Mouse (Mus musculus) liver, postnatal 0 days (tissue): ENCODE results near the gene Acy3. TPM values are rescaled to one million over a fixed set of nuclear protein-coding genes. Genes with fewer than 3 reads are reported as not detected.

Experiments
- ATAC-seq: fragments of 200-750 bp; cut with Nextera tagmentation; 2 replicates; pipeline ENCODE4 v1.8.0; 2017; ENCODE audit warnings: mild to moderate bottlenecking, moderate library complexity
- DNase-seq: peaks from one replicate; pipeline ENCODE4 v3.0.0-alpha.2; 2016
- H3K27ac ChIP-seq: fragments of 300-500 bp; sonication (generic); 2 replicates; pipeline ENCODE4 v1.5.1; 2014; ENCODE audit warnings: antibody characterized with exemption, moderate library complexity, mild to moderate bottlenecking, low read depth
- H3K27me3 ChIP-seq: fragments of 300-500 bp; sonication (generic); 2 replicates; pipeline ENCODE4 v1.6.1; 2014; ENCODE audit warnings: low read length, control low read depth, mixed read lengths; ENCODE audit not compliant: insufficient read depth
- H3K36me3 ChIP-seq: fragments of 300-500 bp; sonication (generic); replicated peaks from 2 replicates; pipeline ENCODE4 v1.6.1; 2014; ENCODE audit warnings: mild to moderate bottlenecking, control low read depth, low read length, moderate library complexity, mixed read lengths; ENCODE audit not compliant: insufficient read depth
- H3K4me1 ChIP-seq: fragments of 300-500 bp; sonication (generic); 2 replicates; pipeline ENCODE4 v1.6.1; 2014; ENCODE audit warnings: antibody characterized with exemption, mild to moderate bottlenecking, control low read depth; ENCODE audit not compliant: insufficient read depth
- H3K4me2 ChIP-seq: fragments of 300-500 bp; sonication (generic); 2 replicates; pipeline ENCODE4 v1.6.1; 2014; ENCODE audit warnings: low read depth, mild to moderate bottlenecking, low read length, moderate library complexity, mixed read lengths
- H3K4me3 ChIP-seq: fragments of 300-500 bp; sonication (generic); 2 replicates; pipeline ENCODE4 v1.5.1; 2014; ENCODE audit warnings: low read depth, low read length
- H3K9ac ChIP-seq: fragments of 300-500 bp; sonication (generic); replicated peaks from 2 replicates; pipeline ENCODE4 v1.6.1; 2014; ENCODE audit warnings: mild to moderate bottlenecking, moderate library complexity
- H3K9me3 ChIP-seq: fragments of 300-500 bp; sonication (generic); 2 replicates; pipeline ENCODE4 v1.6.1; 2016; ENCODE audit warnings: mild to moderate bottlenecking, control low read depth, low read length, mixed read lengths
- CTCF ChIP-seq: sonication (generic); IDR thresholded peaks from 2 replicates; pipeline ENCODE4 v1.5.1; 2016; ENCODE audit warnings: antibody characterized with exemption, low read depth
- EP300 ChIP-seq: IDR thresholded peaks from 2 replicates; pipeline ENCODE4 v1.6.1; 2016; ENCODE audit warnings: antibody characterized with exemption, low read depth, mild to moderate bottlenecking
- WGBS: fragments of 180-500 bp; shearing (Covaris S2); extraction: QIAGEN DNeasy Blood & Tissue Kit; methylation state at CpG from one replicate; pipeline ENCODE4 v1.1.7; 2014; ENCODE audit not compliant: insufficient replicate concordance; 5-methylcytosine and 5-hydroxymethylcytosine counted together
- polyA plus RNA-seq: library from polyadenylated mRNA; unstranded; fragments of >200 nt; fragmentation: Nextera tagmentation; extraction: Ambion mirVana; gene quantifications from 2 replicates; pipeline ENCODE4 v1.2.1, GENCODE M21; 2015

Acy3 gene
- polyA plus RNA-seq, 1 experiment from 2014 or later, result 19.3 TPM

DNA sequence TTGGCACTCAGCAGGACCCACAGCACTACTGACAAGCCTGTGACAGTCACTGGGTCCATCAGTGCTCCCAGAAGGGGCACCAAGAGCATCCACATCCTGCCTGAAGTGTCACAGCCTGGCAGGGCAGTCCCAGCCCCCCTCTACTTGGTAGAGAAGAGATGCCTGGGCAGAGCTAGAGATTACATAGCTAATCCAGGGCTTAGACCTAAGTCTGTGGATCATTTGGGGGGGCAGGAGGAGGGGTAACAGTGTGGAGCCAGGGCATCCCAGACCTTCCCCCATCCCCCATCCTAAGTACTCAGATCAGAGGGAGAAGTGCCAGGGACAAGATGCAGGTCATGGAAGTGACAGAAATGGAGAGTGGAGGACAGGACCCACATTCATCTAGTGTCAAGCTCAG, 28.4 kb downstream of the Acy3 start:
- Histone ChIP-seq H3K4me3 (no peak overlapping the region), H3K9ac (no peak overlapping the region; the same call in 1 of the 2 replicates), H3K4me2 (no peak overlapping the region), H3K9me3 (no peaks in the 10 kb centered on the region), H3K27ac (no peak overlapping the region), H3K27me3 (no peaks in the 10 kb centered on the region), H3K36me3 (peaks cover 7% of the 10 kb centered on the region), H3K4me1 (peaks cover 18% of the 10 kb centered on the region)
- no peak for ATAC-seq
- DNase-seq, result no peak
- TF ChIP-seq EP300 (no peak), CTCF (no peak)

- WGBS, result 45% methylated on average over 5 of the region's 5 CpGs
- peaks cover 5% of the 10 kb centered on the region for H3K36me3 ChIP-seq
- DNase-seq (no peak), ATAC-seq (no peak)
- H3K4me1 ChIP-seq, result peaks cover 19% of the 10 kb centered on the region
- no peak overlapping the region for H3K4me2 ChIP-seq
- H3K9ac ChIP-seq, result no peak overlapping the region
- TF ChIP-seq CTCF, result no peak
- peak; percentile 22; the same call in 1 of the 2 replicates for TF ChIP-seq EP300
- H3K27me3 ChIP-seq, result no peaks in the 10 kb centered on the region
- H3K27ac ChIP-seq, result 0 out of 2 replicates have a peak overlapping the region, but pooled peaks have one; percentile 13
- no peak overlapping the region for H3K4me3 ChIP-seq
- no peaks in the 10 kb centered on the region for H3K9me3 ChIP-seq
Measured at GRCm38 (mm10) chr19:4015635-4016034, 29.3 kb downstream of the Acy3 start.

DNA sequence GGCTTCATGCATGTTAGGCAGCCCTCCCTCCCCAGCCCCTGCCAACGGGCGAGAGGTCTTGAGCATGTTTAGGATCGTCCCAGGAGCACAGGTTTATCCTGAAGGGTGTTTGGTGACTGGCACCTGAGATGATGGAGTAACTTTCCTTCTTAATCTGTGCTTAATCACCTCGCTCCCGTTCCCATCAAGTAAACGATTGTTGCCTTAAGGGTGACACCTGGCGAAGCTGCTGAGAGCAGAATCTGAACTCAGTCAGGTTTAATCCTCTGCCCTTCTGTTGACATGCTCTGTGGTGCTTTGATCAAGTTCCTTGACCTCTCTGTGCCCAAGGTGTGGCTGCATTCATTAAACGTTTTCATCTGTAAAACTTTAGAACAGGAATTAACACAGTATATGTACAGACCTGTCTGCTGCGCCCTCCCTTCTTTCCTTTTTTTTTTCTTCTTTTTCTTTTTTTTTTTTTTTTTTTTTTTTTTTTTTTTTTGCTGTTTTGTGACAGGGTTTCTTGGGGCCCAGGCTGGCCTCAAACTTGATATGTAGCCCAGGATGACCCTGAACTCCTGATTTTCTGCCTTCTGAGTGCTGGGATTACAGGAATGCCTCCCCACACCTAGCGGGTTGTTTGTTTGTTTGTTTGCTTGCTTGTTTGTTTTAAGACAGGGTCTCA, 31.7 kb downstream of the Acy3 start:
- Histone ChIP-seq H3K4me3 (no peak overlapping the region), H3K36me3 (no peaks in the 10 kb centered on the region), H3K27ac (no peak overlapping the region; the same call in 1 of the 2 replicates), H3K4me1 (peaks cover 12% of the 10 kb centered on the region), H3K9ac (no peak overlapping the region), H3K27me3 (no peaks in the 10 kb centered on the region), H3K4me2 (no peak overlapping the region), H3K9me3 (no peaks in the 10 kb centered on the region)
- no peak for ATAC-seq
- WGBS, result 73% methylated on average over 10 of the region's 10 CpGs
- no peak for DNase-seq
- TF ChIP-seq CTCF, result no peak
- no peak for TF ChIP-seq EP300

- no peaks in the 10 kb centered on the region for H3K9me3 ChIP-seq
- ATAC-seq (peak; percentile 88), DNase-seq (peak; percentile 80)
- peaks cover 12% of the 10 kb centered on the region for H3K4me1 ChIP-seq
- H3K4me3 ChIP-seq, result no peak overlapping the region
- H3K9ac ChIP-seq, result no peak overlapping the region
- no peaks in the 10 kb centered on the region for H3K27me3 ChIP-seq
- peak overlapping the region; percentile 24; the same call in 1 of the 2 replicates for H3K27ac ChIP-seq
- TF ChIP-seq EP300, result peak; percentile 18; the same call in 1 of the 2 replicates
- TF ChIP-seq CTCF, result peak; percentile 90
- 30% methylated on average over 18 of the region's 18 CpGs for WGBS
- peak overlapping the region; percentile 36 for H3K4me2 ChIP-seq
- H3K36me3 ChIP-seq, result no peaks in the 10 kb centered on the region
Measured at GRCm38 (mm10) chr19:4018743-4019583, 32.6 kb downstream of the Acy3 start.

DNA sequence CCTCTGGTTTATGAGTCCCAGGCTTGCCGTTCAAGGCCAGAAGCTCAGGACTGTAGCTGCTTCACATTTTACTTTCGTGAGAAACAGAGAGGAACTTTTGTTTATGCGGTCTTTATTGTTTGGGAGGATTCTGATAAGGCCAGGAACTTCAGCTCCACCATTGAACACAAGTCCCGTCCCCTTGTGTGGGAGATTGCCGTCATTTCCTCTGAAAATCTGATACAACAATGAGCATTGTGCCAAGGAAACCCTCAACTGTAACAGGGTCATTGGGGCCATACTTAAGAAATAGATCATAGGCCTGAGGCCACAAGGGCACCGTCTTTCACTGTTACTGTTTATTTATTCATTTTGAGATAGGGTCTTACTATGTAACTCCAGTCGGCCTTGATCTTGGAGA, 36.8 kb downstream of the Acy3 start:
- DNase-seq, result no peak
- H3K27ac ChIP-seq, result no peak overlapping the region
- no peak for ATAC-seq

DNA sequence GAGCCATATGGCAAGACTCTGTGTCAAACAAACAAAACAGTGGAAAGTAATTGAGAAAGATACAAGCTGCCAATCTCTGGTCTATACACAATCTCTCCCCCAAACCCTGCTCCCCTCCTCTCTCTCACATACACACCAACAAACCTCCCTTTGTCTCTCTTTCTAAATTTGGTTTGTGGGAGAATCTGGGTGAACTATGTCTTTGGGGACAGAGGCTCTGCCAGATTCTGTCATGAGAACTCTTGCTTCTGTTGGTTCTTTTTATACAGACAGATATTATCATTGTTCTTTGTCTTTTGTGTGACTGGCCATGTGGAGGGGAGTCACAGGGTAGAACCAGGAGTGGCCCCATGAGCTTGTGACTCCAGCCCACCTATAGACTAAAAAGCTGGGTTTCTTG, 41.2 kb downstream of the Acy3 start:
- H3K27ac ChIP-seq, result no peak overlapping the region
- no peaks in the 10 kb centered on the region for H3K36me3 ChIP-seq
- no peak for TF ChIP-seq CTCF
- TF ChIP-seq EP300, result no peak
- no peaks in the 10 kb centered on the region for H3K4me1 ChIP-seq
- no peak overlapping the region for H3K4me3 ChIP-seq
- ATAC-seq (no peak), DNase-seq (no peak)
- H3K9me3 ChIP-seq, result no peaks in the 10 kb centered on the region
- H3K27me3 ChIP-seq, result no peaks in the 10 kb centered on the region
- H3K9ac ChIP-seq, result no peak overlapping the region
- H3K4me2 ChIP-seq, result no peak overlapping the region

More for the DNA sequence above, 36.8 kb downstream of the Acy3 start:
- H3K9me3 ChIP-seq, result no peaks in the 10 kb centered on the region
- no peak overlapping the region for H3K4me3 ChIP-seq
- 65% methylated on average over 7 of the region's 7 CpGs for WGBS
- TF ChIP-seq CTCF (no peak), EP300 (no peak)
- no peak overlapping the region for H3K4me2 ChIP-seq
- H3K36me3 ChIP-seq, result no peaks in the 10 kb centered on the region
- no peak overlapping the region for H3K9ac ChIP-seq
- peaks cover 12% of the 10 kb centered on the region for H3K4me1 ChIP-seq
- no peaks in the 10 kb centered on the region for H3K27me3 ChIP-seq
